Mouse (Mus musculus) fibroblast of lung, adult 2 months (primary cell): ENCODE measurements around the gene Zfand2a.

ENCODE experiments used
- DNase-seq: peaks from one replicate; pipeline ENCODE4 v3.0.0-alpha.2; 2011; ENCODE audit warnings: low read depth

Gene Zfand2a

DNA sequence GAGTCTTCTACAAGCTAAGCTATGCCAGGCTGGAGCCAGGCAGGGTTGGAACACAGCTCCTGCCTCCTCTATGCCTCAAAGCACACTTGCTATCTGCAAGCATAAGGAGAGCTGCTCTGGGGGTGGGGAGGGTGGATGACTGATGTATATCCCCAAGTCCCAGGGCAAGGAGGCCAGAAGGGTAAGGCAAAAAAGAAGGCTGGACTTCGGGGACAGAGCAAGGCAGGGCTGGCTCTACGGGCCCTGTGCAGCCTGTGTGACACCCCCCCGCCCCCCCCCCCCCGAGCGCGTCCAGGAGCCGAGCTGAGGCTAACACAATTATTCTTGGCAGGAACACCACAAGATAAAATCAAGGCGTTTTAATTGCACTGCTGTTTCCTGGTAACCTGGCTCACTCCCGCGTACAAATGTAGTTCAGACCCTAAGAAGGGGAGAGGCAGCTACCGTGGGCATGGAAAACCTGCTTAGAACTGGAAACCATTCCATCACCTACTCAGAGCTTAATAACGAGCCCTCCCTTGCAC, 54.5 kb downstream of the Zfand2a start:
- no peak for DNase-seq

- DNase-seq: no peak
These were observed 56.4 kb downstream of the Zfand2a start for GRCm38 (mm10) chr5:139427989-139428388.

GRCm38 (mm10) chr5:139427001-139427400, 57.3 kb downstream of the Zfand2a start:
- no peak for DNase-seq

- DNase-seq: no peak
These were observed 59.2 kb downstream of the Zfand2a start for GRCm38 (mm10) chr5:139425198-139425597.

GRCm38 (mm10) chr5:139423026-139423865, 61.1 kb downstream of the Zfand2a start, which contains the start of gene Gper1:
TSS of gene Gper1 (plus strand) at chr5:139423151.
- no peak for DNase-seq
